Mouse (Mus musculus) gastrocnemius, adult 8-10 months (tissue): Measurements from ENCODE around the gene Zc3hav1l. TPM values are rescaled to one million over a fixed set of nuclear protein-coding genes. Genes with fewer than 3 reads are reported as not detected.

Experiments
- total RNA-seq, 4 experiments: library from RNA; stranded (reverse); gene quantifications; 2 replicates each; pipeline ENCODE4 v1.2.4; 2022

The Zc3hav1l gene
- total RNA-seq, 4 experiments from 2014 or later, result 0.16 to 0.45 (median 0.18) TPM

Other genes with a start within 250 kb of the Zc3hav1l start
- not detected for gene Tmem213, start 190.0 kb downstream of the Zc3hav1l start, total RNA-seq
- under 1 TPM; 0.12 to 0.54 (median 0.22) TPM for gene Atp6v0a4, start 174.7 kb downstream of the Zc3hav1l start, total RNA-seq
- gene D630045J12Rik, start 45.2 kb downstream of the Zc3hav1l start, total RNA-seq, result under 1 TPM; 0.15 to 0.73 (median 0.24) TPM
- gene Zc3hav1, start 55.3 kb upstream of the Zc3hav1l start, total RNA-seq, result 1 to 10 TPM; 5.4 to 7.5 (median 6.2) TPM
- 1 to 10 TPM in 2 of 4 experiments, under 1 TPM in 2; 0.48 to 2.7 (median 1.4) TPM for gene Ttc26, start 82.2 kb upstream of the Zc3hav1l start, total RNA-seq
- 10 to 100 TPM; 19.7 to 25.3 (median 22.7) TPM for gene Ubn2, start 134.7 kb upstream of the Zc3hav1l start, total RNA-seq
- 100 to 1,000 TPM; 140 to 186 (median 166) TPM for gene Fmc1, start 234.2 kb upstream of the Zc3hav1l start, total RNA-seq